Mouse (Mus musculus) lung, postnatal 36 days (tissue): ENCODE measurements around the gene Smyd3.

ENCODE experiments used
- DNase-seq: peaks from one replicate; pipeline ENCODE4 v3.0.0; 2022; ENCODE audit warnings: mixed read lengths

The Smyd3 gene

DNA sequence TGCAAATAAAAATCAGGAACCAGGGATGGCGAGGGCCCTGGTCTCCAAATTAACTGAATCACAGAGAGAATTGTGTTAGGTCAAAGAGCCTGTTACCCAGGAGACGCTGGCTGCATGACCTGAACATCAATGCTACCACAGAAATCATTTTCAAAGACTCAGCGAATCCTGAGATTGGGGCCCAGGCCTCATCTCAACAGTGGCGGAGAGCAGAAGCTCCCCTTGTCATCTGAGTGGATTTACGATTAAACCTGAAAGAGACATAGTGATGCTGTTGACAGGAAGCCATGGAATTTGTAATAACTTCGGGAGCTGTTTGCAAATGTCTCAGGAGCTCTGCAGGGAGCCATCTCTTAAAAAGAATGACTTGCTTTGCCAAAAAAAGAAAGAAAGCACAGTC is 355.9 kb downstream of the Smyd3 start:
- DNase-seq: no peak

DNA sequence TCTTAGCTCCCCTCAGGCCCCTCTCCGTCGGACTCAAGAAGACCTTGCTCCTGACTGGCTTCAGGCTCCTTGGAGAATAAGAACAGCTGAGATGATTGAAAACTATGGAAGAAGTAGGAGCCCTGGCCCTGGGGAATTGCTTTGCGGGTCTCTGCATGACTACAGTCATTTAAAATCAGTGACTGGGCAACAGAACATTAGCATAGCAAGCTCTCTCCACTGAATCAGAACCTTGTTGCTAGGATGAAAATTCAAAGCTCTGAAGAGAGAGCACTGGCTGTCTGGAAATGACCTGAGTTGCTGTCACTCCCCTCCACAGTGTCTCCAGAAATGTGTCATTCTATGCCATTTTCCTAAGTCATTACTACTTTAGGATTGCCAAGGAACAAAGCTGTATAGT is 357.1 kb downstream of the Smyd3 start:
- no peak for DNase-seq

DNA sequence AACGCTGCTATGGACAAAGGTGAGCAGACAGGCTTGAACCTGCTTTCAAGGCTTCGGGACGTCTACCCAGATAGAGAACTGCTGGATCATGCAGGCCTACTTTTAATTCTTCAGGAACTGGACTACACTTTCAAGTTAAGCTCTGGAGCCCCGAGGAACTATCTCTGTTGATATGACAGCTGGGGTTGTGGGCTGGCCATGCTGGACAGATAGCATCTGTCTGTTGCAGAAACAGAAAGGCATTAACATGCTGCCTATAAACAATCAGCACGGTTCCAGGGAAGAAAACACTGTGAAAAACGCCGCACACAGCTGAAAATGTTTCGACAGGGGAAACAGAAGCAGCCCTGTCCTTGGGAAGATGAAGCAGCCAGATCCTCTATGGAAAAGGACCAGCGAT is 365.5 kb downstream of the Smyd3 start:
- DNase-seq: no peak

DNA sequence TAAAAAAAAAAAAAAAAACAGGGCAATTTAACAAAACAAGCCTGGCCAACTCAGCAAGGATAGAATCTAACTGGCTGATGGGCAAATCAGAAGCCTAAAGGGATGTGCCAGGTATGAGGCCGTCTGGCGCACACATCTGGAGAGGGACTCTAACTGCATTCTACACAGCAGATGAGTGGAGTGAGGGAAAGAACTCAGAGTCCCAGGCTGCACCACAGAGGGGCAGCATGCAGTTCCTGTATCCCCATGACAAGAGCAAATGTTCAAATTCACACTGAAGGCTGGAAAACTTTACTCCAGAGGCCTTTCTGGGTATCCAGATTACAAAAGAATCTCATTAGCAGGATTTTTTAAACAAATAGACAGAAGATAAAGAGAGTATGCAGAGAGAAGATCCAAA is 366.6 kb downstream of the Smyd3 start:
- no peak for DNase-seq

- no peak for DNase-seq
Measured at GRCm38 (mm10) chr1:179149468-179150140, 368.2 kb downstream of the Smyd3 start.

- DNase-seq: peak; percentile 14
Measured at GRCm38 (mm10) chr1:179146730-179147167, 371.1 kb downstream of the Smyd3 start.

DNA sequence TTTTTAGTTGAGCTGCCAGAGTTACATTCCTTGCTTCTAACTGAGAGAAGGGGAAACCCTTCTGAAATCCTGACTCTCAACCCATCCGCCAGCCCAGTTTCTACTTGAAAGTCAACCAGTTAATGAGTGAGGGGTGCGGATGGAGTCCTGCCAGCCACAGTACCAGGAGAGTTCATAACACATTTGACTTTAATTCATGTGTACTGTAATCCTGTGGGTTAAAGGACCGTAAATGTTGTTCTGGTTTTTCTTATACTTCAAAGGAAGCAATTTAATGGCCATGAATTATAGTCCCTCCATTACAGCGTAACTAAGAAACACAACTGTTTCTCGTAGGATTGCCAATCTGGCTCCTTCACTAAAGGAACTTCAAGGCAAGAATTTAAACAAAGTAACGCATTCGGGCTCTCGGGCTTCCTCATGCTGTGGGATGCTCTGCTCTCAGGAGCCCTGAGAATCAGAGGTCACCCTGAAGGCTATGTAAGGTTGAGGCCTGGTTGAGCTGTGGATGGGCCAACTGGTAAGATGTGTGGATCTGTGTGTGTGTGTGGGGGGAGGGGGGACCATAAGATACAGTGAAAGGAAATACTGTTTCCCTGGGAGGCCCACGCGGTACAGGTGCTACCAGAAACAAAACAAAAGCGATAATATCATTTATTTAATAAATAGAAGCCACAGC is 374.5 kb downstream of the Smyd3 start:
- DNase-seq: no peak

DNA sequence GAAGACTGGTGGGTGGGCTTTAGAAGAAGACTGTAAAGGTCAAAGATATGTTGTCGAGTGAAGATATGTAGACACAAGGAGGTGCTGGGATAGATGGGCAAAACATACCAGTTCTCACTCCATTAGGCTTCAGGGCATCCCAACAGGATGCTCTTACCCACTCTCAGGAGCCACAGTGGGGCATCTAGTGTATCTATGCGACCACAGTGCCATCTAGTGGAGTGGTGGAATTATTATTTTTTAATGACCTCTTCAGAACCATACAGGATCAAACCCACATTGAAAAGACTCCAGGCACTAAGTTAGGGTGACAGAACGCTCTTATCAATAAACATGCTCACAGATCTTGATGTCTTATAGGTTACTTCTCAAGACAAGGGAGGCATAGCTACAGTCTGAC is 375.7 kb downstream of the Smyd3 start:
- DNase-seq: peak; percentile 60

GRCm38 (mm10) chr1:179141071-179141650 is 376.7 kb downstream of the Smyd3 start:
- DNase-seq: no peak

- no peak for DNase-seq
Measured at GRCm38 (mm10) chr1:179137145-179137477, 380.7 kb downstream of the Smyd3 start.

DNA sequence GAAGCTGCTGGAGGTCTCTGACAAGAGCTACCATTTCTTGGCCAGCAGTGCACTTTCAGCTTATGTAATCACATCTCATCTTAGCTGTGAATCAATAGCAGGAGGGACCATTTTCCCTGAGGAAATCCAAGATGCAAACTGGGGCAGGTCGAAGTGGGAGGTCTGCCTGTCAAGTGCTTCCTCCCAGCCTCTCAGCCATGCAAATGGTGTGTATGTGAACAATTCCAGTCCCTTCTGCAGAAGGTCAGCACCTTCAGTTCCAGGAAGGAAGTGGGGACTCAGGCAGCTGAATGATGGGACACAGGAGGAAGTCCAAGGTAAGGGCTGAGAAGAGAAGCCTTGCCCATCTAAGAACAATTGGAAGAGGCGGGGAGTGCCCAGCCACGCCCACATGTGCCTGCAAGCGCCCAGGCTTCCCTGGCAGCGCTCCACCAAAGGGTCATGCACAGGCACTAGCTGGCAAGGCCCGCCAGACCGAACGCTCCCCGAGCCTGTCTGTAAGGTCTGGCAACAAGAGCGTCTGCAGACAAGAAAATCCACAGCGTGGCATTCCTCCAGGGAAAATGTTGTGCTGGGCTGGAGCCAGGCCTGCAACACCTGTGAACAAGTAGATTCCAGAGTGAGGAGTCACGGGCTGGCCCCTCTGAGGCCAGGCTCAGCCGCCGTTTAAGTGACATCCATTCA is 381.2 kb downstream of the Smyd3 start:
- peak; percentile 77 for DNase-seq

DNA sequence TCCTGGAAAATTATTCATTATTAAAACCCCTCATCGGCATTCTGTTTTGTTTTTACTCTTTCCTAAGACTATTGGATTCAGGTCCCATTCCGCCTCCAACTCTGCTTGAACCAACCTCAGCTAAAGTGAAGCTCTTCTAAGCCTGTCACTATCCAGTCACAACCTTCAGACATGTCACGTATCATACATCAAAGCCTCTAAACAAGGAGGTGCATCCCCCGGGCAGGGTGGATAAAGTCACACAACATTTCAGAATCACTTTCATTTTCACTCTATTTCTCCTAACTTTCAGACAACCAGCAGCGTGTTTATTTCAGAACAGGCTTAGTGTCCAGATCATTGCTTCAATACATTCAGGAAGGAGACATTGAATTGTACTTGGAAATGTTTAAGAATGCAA is 387.8 kb downstream of the Smyd3 start:
- no peak for DNase-seq

- no peak for DNase-seq
Measured at GRCm38 (mm10) chr1:179126287-179126686, 391.6 kb downstream of the Smyd3 start.

DNA sequence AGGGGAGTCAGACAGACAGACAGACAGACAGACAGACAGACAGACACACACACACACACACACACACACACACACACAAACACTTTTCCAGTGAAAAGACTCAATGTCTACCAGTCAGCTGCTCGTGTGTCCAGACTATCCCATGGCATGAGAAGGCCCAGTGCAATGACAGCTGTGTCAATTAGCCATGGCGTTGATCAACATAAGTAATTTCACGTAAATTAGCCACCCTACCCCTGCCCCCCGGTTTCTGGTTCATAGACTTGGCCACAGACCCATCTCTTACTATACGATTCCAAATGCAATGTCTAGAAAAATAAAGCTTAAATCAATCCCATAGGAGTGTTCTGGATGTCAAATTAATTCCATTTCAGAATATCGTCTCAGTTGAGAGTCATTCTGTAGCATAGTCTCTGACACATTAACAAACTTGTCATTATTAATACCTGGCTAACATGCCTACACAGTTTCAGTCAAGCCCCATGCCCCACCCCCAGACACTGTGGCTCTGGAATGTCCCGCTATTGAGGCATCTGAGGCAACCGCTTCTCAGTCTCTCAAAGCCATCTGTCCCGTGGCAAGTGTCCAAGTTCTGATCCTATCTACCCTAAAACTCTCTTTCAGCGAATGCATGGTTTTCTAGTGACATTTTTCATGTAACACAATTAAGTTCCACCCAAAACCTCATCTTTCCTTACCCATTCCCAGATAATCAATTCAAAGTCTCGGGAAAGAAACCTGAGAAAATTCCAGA is 395.2 kb downstream of the Smyd3 start:
- peak; percentile 5 for DNase-seq

DNA sequence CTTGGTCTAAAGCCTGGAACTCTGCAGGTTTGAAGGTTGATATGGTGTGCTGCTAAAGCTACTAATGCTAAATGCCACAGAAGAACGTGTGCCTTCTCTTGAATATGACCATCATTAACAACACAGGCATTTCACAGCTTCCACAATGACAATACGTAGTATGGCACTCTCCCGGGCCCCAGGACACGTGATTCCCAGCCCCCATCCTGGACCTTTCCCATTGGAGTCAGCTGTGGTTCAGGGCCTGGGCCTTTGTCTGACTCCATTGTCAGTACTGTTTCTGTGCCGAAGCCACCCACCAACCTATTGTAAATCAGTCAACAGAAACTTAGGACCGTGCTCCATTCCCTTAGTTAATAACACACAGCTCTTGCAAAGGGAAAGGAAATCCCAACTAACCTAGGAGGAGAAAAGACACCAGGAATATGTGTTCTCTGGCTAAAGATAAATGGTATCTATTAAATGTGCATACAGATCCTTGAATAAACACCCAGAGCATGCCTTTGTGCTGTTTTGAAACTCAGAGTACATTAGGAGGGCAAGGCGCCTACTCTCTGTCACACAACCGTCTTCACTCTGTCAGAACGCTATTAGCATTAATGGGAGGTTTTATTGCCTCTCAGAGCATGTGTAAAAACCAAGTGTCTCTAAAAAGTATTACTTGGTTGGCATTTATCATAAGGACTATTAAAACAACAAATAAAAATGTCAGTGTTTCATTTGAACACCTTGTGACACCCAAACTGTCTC is 397.4 kb downstream of the Smyd3 start:
- no peak for DNase-seq

GRCm38 (mm10) chr1:179118673-179119072 is 399.2 kb downstream of the Smyd3 start:
- no peak for DNase-seq

GRCm38 (mm10) chr1:179116729-179117663 is 400.8 kb downstream of the Smyd3 start:
- DNase-seq: no peak

GRCm38 (mm10) chr1:179114833-179115495 is 402.9 kb downstream of the Smyd3 start:
- DNase-seq: no peak

GRCm38 (mm10) chr1:179114385-179114784 is 403.5 kb downstream of the Smyd3 start:
- no peak for DNase-seq

GRCm38 (mm10) chr1:179108759-179109158 is 409.1 kb downstream of the Smyd3 start:
- DNase-seq: no peak
